Mouse (Mus musculus): ENCODE measurements at regions not wholly inside any gene's neighbourhood (a gene's known extent, or its start where the extent isn't known, plus 50 kb on each side); places are given as distances from the start of the nearest gene placed in this dataset.

- no peak for DNase-seq
These were observed 232.7 kb downstream of the Sis start for GRCm38 (mm10) chr3:72735011-72735410.

GRCm38 (mm10) chr3:72727403-72727802 is 240.3 kb downstream of the Sis start:
- no peak for DNase-seq

GRCm38 (mm10) chr3:72713806-72714205 is 253.9 kb downstream of the Sis start:
- no peak for DNase-seq

- no peak for DNase-seq
These were observed 281.7 kb downstream of the Sis start for GRCm38 (mm10) chr3:72685937-72686336.

GRCm38 (mm10) chr3:72659194-72659593 is 308.5 kb downstream of the Sis start:
- no peak for DNase-seq

GRCm38 (mm10) chr3:72630069-72630468 is 337.6 kb downstream of the Sis start:
- no peak for DNase-seq

- no peak for DNase-seq
These were observed 346.9 kb downstream of the Sis start for GRCm38 (mm10) chr3:72620802-72621201.

GRCm38 (mm10) chr3:72619862-72620261 is 347.8 kb downstream of the Sis start:
- DNase-seq: peak; percentile 71 to 84

- no peak for DNase-seq
These were observed 363.8 kb downstream of the Sis start for GRCm38 (mm10) chr3:72603718-72604359.
